Mouse (Mus musculus): ENCODE measurements around the gene Itih2.

- TF ChIP-seq CTCF (IDR thresholded peaks at IDR 0.05; ENCODE audit: low read depth, low read length) (no peak), POLR2A (IDR thresholded peaks at IDR 0.05; ENCODE audit: extremely low read depth, insufficient read depth, low read length) (no peak)
Measured at GRCm38 (mm10) chr2:10128571-10128970, 2.6 kb downstream of the Itih2 start.
